Mouse (Mus musculus) liver, postnatal 0 days (tissue): Measurements from ENCODE around the gene Bpi.

ENCODE experiments used
- CTCF ChIP-seq: sonication (generic); IDR thresholded peaks from 2 replicates; pipeline ENCODE4 v1.5.1; 2016; ENCODE audit warnings: antibody characterized with exemption, low read depth
- EP300 ChIP-seq: IDR thresholded peaks from 2 replicates; pipeline ENCODE4 v1.6.1; 2016; ENCODE audit warnings: antibody characterized with exemption, low read depth, mild to moderate bottlenecking

- TF ChIP-seq CTCF, result no peak
- no peak for TF ChIP-seq EP300
Measured at GRCm38 (mm10) chr2:158322845-158323244, 65.0 kb downstream of the Bpi start.
